Mouse (Mus musculus) limb, embryonic 13.5 days (tissue): ENCODE results near the gene Gm49366. TPM values are rescaled to one million over a fixed set of nuclear protein-coding genes. Genes with fewer than 3 reads are reported as not detected.
A peak's percentile ranks its signal among the peaks of the same experiment; 100 is the strongest.
"Not testable (repeated sequence)": the region's sequence is repeated elsewhere in the genome, so short reads cannot be mapped to it uniquely, and the experiment has no call there.

Source experiments
- ATAC-seq: fragments of 200-750 bp; cut with Nextera tagmentation; 2 replicates; pipeline ENCODE4 v1.8.0; 2017; ENCODE audit warnings: low read depth, moderate number of reproducible peaks, moderate TSS enrichment; ENCODE audit not compliant: low FRiP score
- H3K27ac ChIP-seq: fragments of 300-500 bp; sonication (generic); 2 replicates; pipeline ENCODE4 v1.5.1; 2015; ENCODE audit warnings: inconsistent platforms, mild to moderate bottlenecking, moderate library complexity
- H3K27me3 ChIP-seq: fragments of 300-500 bp; sonication (generic); 2 replicates; pipeline ENCODE4 v1.6.1; 2015; ENCODE audit warnings: mild to moderate bottlenecking, inconsistent platforms
- H3K36me3 ChIP-seq: fragments of 300-500 bp; sonication (generic); 2 replicates; pipeline ENCODE4 v1.6.1; 2015; ENCODE audit warnings: inconsistent platforms, mild to moderate bottlenecking, moderate library complexity
- H3K4me1 ChIP-seq: fragments of 300-500 bp; sonication (generic); 2 replicates; pipeline ENCODE4 v1.6.1; 2015; ENCODE audit warnings: inconsistent platforms
- H3K4me2 ChIP-seq: fragments of 300-500 bp; sonication (generic); replicated peaks from 2 replicates; pipeline ENCODE4 v1.6.1; 2015; ENCODE audit warnings: inconsistent platforms, mild to moderate bottlenecking, moderate library complexity
- H3K4me3 ChIP-seq: fragments of 300-500 bp; sonication (generic); 2 replicates; pipeline ENCODE4 v1.5.1; 2015; ENCODE audit warnings: moderate library complexity, mild to moderate bottlenecking, inconsistent platforms
- H3K9ac ChIP-seq: fragments of 300-500 bp; sonication (generic); 2 replicates; pipeline ENCODE4 v1.6.1; 2015; ENCODE audit warnings: mild to moderate bottlenecking, inconsistent platforms
- H3K9me3 ChIP-seq: fragments of 300-500 bp; sonication (generic); 2 replicates; pipeline ENCODE4 v1.6.1; 2016; ENCODE audit warnings: inconsistent platforms
- WGBS: fragments of 180-500 bp; shearing (Covaris S2); methylation state at CpG from one replicate; pipeline ENCODE4 v1.1.7; 2015; 5-methylcytosine and 5-hydroxymethylcytosine counted together
- polyA plus RNA-seq: library from polyadenylated mRNA; unstranded; fragments of >200 nt; fragmentation: Nextera tagmentation; extraction: Ambion mirVana; gene quantifications from 2 replicates; pipeline ENCODE4 v1.2.1, GENCODE M21; 2015

Gm49366 gene
- polyA plus RNA-seq, 1 experiment from 2014 or later, result not detected

- no peak for ATAC-seq
- 50% methylated on average over 4 of the region's 4 CpGs for WGBS
- Histone ChIP-seq H3K4me1 (no peaks in the 10 kb centered on the region), H3K27me3 (0 out of 2 replicates have a peak, but pooled peaks cover 5% of the 10 kb centered on the region), H3K27ac (no peak overlapping the region), H3K9me3 (no peaks in the 10 kb centered on the region), H3K4me3 (no peak overlapping the region), H3K4me2 (no peak overlapping the region), H3K36me3 (no peaks in the 10 kb centered on the region), H3K9ac (no peak overlapping the region)
Measured at GRCm38 (mm10) chr12:84034108-84034507, 4.6 kb upstream of the Gm49366 start.

DNA sequence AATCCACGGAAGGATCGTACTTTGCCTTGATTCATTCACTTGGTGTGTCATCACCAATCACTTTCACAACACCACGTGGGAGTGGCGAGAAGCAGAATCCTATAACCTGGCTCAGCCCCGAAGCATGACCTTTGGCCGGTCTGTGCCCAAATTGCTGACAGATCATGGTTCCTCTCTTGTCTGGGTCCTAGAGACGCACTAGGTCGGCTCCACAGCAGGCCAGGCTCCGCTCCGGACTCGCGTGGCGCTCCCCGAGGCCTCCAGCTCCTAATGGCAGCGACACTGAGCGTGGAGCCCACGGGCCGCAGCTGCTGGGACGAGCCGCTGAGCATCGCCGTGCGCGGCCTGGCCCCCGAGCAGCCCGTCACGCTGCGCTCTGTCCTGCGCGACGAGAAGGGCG lies 494 bp upstream of the Gm49366 start, which contains the start of gene Acot4:
TSS of gene Acot4 (plus strand) at position 139 of the 400 bp plus-strand sequence.
- not testable (repeated sequence) for H3K9me3 ChIP-seq, H3K4me1 ChIP-seq, H3K27me3 ChIP-seq, ATAC-seq, H3K27ac ChIP-seq, H3K36me3 ChIP-seq
- Histone ChIP-seq H3K4me3 (peak within 1 kb of the TSS; percentile 49), H3K9ac (peak within 1 kb of the TSS; percentile 69), H3K4me2 (peak within 1 kb of the TSS; percentile 72)
- 5% methylated on average over 28 of the region's 32 CpGs for whole genome bisulfite sequencing

DNA sequence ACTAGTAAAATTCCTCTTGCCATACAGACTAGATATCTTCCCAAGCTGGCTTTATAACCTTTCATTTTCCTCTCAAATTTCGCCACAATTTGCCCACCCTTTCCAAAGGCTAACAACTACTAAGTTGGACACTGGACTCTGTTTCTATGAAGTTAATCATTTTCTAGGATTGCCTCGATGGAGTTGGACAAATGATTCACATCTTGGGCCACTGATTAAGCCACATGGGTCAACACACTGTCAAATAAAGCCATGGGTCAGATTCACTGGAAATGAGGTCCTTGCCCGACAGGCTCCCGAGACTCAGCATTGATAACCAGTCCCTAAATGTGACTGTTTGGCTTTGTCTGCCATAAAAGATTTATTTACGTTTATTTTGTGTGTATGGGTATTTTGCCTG lies 3.5 kb downstream of the Gm49366 start:
- H3K9me3 ChIP-seq, result peaks cover 8% of the 10 kb centered on the region; the same call in 1 of the 2 replicates
- 89% methylated on average over 5 of the region's 5 CpGs for WGBS
- H3K4me1 ChIP-seq, result no peaks in the 10 kb centered on the region
- no peak overlapping the region for H3K9ac ChIP-seq
- H3K4me2 ChIP-seq, result no peak overlapping the region
- ATAC-seq, result no peak
- no peak overlapping the region for H3K4me3 ChIP-seq
- H3K27ac ChIP-seq, result no peak overlapping the region
- 0 out of 2 replicates have a peak, but pooled peaks cover 5% of the 10 kb centered on the region for H3K27me3 ChIP-seq
- H3K36me3 ChIP-seq, result no peaks in the 10 kb centered on the region

DNA sequence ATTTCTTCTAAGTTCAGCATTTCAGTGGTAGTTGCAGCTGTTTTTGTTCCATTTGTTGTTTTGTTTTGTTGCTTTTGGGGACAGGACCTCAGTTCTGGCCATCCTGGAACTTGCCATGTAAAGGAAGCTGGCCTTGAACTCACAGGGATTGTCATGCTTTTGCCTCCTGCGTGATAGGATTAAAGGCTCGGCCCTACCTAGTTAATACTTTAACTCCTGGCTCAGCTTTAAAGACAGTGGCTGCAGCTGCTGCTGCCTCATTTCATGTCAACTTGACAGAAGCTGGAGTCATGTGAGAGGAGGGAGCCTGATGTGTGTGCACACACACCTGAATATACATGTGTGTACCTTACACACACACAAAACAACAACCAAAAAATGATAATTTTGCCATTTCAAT lies 5.3 kb downstream of the Gm49366 start:
- Histone ChIP-seq H3K4me2 (no peak overlapping the region), H3K27ac (no peak overlapping the region), H3K4me1 (no peaks in the 10 kb centered on the region), H3K9ac (no peak overlapping the region), H3K4me3 (no peak overlapping the region), H3K27me3 (no peaks in the 10 kb centered on the region), H3K9me3 (peaks cover 20% of the 10 kb centered on the region), H3K36me3 (no peaks in the 10 kb centered on the region)
- ATAC-seq, result no peak
- WGBS, result 76% methylated on average over 2 of the region's 2 CpGs

- Histone ChIP-seq H3K27me3 (peaks cover 1% of the 10 kb centered on the region), H3K9ac (no peak overlapping the region), H3K4me2 (no peak overlapping the region), H3K36me3 (no peaks in the 10 kb centered on the region), H3K27ac (no peak overlapping the region), H3K9me3 (peaks cover 11% of the 10 kb centered on the region), H3K4me1 (no peaks in the 10 kb centered on the region), H3K4me3 (no peak overlapping the region)
- ATAC-seq, result no peak
- WGBS, result 94% methylated on average over 1 of the region's 1 CpGs
Measured at GRCm38 (mm10) chr12:84046906-84047305, 8.2 kb downstream of the Gm49366 start.

GRCm38 (mm10) chr12:84050744-84051143 lies 12.0 kb downstream of the Gm49366 start:
- peaks cover 11% of the 10 kb centered on the region for H3K9me3 ChIP-seq
- not testable (repeated sequence) for ATAC-seq, H3K4me3 ChIP-seq, H3K36me3 ChIP-seq, H3K27ac ChIP-seq, H3K9ac ChIP-seq, H3K4me2 ChIP-seq, H3K4me1 ChIP-seq
- H3K27me3 ChIP-seq, result peaks cover 24% of the 10 kb centered on the region
- WGBS, result 80% methylated on average over 5 of the region's 5 CpGs

DNA sequence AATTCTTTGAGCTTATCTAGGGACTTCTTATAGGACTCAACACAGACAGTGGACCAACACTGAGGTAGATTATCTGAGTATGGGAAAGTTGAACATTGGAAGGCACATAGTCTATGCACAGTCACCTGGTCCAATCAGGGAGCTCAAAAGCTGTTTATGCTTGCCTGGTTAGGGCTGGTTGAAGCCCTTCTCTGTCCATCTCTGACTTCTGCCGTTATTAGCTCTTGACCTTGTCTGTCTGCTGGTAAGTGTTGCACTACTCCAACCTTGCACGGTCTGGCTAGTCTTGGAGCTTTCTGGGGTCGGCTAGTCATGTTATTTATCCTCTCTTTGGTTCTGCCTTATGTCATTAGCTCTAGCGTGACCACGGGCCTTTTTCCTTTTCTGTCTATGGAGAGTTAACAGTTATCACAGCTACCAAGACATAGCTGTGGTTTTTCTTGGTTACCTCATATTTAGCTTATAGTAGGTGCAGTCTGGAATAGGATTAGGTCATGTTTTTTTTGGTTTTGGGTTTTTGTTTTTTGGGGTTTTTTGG lies 13.3 kb downstream of the Gm49366 start, which contains the start of gene Acot3:
TSS of gene Acot3 (plus strand) at position 208 of the 538 bp plus-strand sequence.
- Histone ChIP-seq H3K9me3 (peaks cover 11% of the 10 kb centered on the region), H3K27me3 (peaks cover 24% of the 10 kb centered on the region), H3K9ac (no peak within 1 kb of the TSS), H3K4me2 (peak within 1 kb of the TSS; percentile 87; the same call in 1 of the 2 replicates), H3K4me1 (peaks cover 4% of the 10 kb centered on the region; the same call in 1 of the 2 replicates), H3K27ac (no peak within 1 kb of the TSS), H3K4me3 (no peak within 1 kb of the TSS), H3K36me3 (no peaks in the 10 kb centered on the region)
- no peak for ATAC-seq
- 79% methylated on average over 5 of the region's 5 CpGs for WGBS

GRCm38 (mm10) chr12:84052609-84053008 lies 13.9 kb downstream of the Gm49366 start:
- 0 out of 2 replicates have a peak overlapping the region, but pooled peaks have one; percentile 87 for H3K4me2 ChIP-seq
- H3K36me3 ChIP-seq, result no peaks in the 10 kb centered on the region
- peaks cover 10% of the 10 kb centered on the region for H3K9me3 ChIP-seq
- H3K27ac ChIP-seq, result no peak overlapping the region
- no peak overlapping the region for H3K4me3 ChIP-seq
- ATAC-seq, result no peak
- peaks cover 4% of the 10 kb centered on the region; the same call in 1 of the 2 replicates for H3K4me1 ChIP-seq
- H3K9ac ChIP-seq, result no peak overlapping the region
- 90% methylated on average over 7 of the region's 7 CpGs for WGBS
- peaks cover 24% of the 10 kb centered on the region for H3K27me3 ChIP-seq

GRCm38 (mm10) chr12:84053173-84053572 lies 14.4 kb downstream of the Gm49366 start:
- Histone ChIP-seq H3K27ac (no peak overlapping the region), H3K4me1 (peaks cover 4% of the 10 kb centered on the region; the same call in 1 of the 2 replicates), H3K27me3 (peaks cover 24% of the 10 kb centered on the region), H3K9ac (peak overlapping the region; percentile 62), H3K9me3 (peaks cover 4% of the 10 kb centered on the region), H3K4me3 (peak overlapping the region; percentile 51), H3K4me2 (peak overlapping the region; percentile 87), H3K36me3 (no peaks in the 10 kb centered on the region)
- ATAC-seq, result no peak
- 14% methylated on average over 16 of the region's 16 CpGs for WGBS

- peaks cover 24% of the 10 kb centered on the region for H3K27me3 ChIP-seq
- H3K9me3 ChIP-seq, result no peaks in the 10 kb centered on the region; the same call in 1 of the 2 replicates
- no peak overlapping the region for H3K27ac ChIP-seq
- WGBS, result 2% methylated on average over 41 of the region's 46 CpGs
- no peak for ATAC-seq
- peak overlapping the region; percentile 87 for H3K4me2 ChIP-seq
- peak overlapping the region; percentile 51 for H3K4me3 ChIP-seq
- peak overlapping the region; percentile 62 for H3K9ac ChIP-seq
- H3K36me3 ChIP-seq, result no peaks in the 10 kb centered on the region
- H3K4me1 ChIP-seq, result peaks cover 4% of the 10 kb centered on the region; the same call in 1 of the 2 replicates
Measured at GRCm38 (mm10) chr12:84053679-84054391, 15.1 kb downstream of the Gm49366 start.

GRCm38 (mm10) chr12:84060946-84061345 lies 22.2 kb downstream of the Gm49366 start:
- no peak for ATAC-seq
- Histone ChIP-seq H3K4me3 (no peak overlapping the region), H3K27ac (no peak overlapping the region), H3K36me3 (no peaks in the 10 kb centered on the region), H3K9me3 (no peaks in the 10 kb centered on the region), H3K27me3 (peaks cover 3% of the 10 kb centered on the region; the same call in 1 of the 2 replicates), H3K9ac (no peak overlapping the region), H3K4me1 (no peaks in the 10 kb centered on the region), H3K4me2 (no peak overlapping the region)
- WGBS, result 37% methylated on average over 2 of the region's 2 CpGs

- no peak overlapping the region for H3K9ac ChIP-seq
- H3K4me3 ChIP-seq, result no peak overlapping the region
- H3K4me2 ChIP-seq, result no peak overlapping the region
- WGBS, result 94% methylated on average over 20 of the region's 20 CpGs
- peaks cover 12% of the 10 kb centered on the region; the same call in 1 of the 2 replicates for H3K27me3 ChIP-seq
- no peak for ATAC-seq
- H3K4me1 ChIP-seq, result no peaks in the 10 kb centered on the region
- H3K27ac ChIP-seq, result no peak overlapping the region
- no peaks in the 10 kb centered on the region for H3K36me3 ChIP-seq
- no peaks in the 10 kb centered on the region for H3K9me3 ChIP-seq
Measured at GRCm38 (mm10) chr12:84062336-84062735, 23.6 kb downstream of the Gm49366 start.
